Mouse (Mus musculus) kidney, adult 18-20 months (tissue): ENCODE measurements around the gene Vmn2r3.
"Not testable (repeated sequence)": the region's sequence is repeated elsewhere in the genome, so short reads cannot be mapped to it uniquely, and the experiment has no call there.

Experiments used
- DNase-seq: peaks from one replicate; pipeline ENCODE4 v3.0.0; 2021

The Vmn2r3 gene

GRCm38 (mm10) chr3:64289609-64290008 lies at the start of gene Vmn2r3:
Gene Vmn2r3 (minus strand): TSS chr3:64289709.
- no peak for DNase-seq

- DNase-seq: no peak
These were observed 43.0 kb upstream of the Vmn2r3 start for GRCm38 (mm10) chr3:64332548-64332947.

GRCm38 (mm10) chr3:64321824-64322223 lies 32.3 kb upstream of the Vmn2r3 start:
- no peak for DNase-seq

GRCm38 (mm10) chr3:64306799-64307198 lies 17.3 kb upstream of the Vmn2r3 start:
- no peak for DNase-seq

- DNase-seq: no peak
These were observed 23.8 kb downstream of the Vmn2r3 start for GRCm38 (mm10) chr3:64265762-64266112.

GRCm38 (mm10) chr3:64265056-64265761 lies 24.3 kb downstream of the Vmn2r3 start:
- DNase-seq: not testable (repeated sequence)

- no peak for DNase-seq
These were observed 29.9 kb downstream of the Vmn2r3 start for GRCm38 (mm10) chr3:64259582-64259981.

- no peak for DNase-seq
These were observed 37.9 kb downstream of the Vmn2r3 start for GRCm38 (mm10) chr3:64251646-64252045.

- DNase-seq: not testable (repeated sequence)
These were observed 39.0 kb downstream of the Vmn2r3 start for GRCm38 (mm10) chr3:64250461-64250860.

GRCm38 (mm10) chr3:64235459-64235858 lies 54.0 kb downstream of the Vmn2r3 start:
- DNase-seq: not testable (repeated sequence)

GRCm38 (mm10) chr3:64233655-64234054 lies 55.9 kb downstream of the Vmn2r3 start:
- not testable (repeated sequence) for DNase-seq

GRCm38 (mm10) chr3:64227243-64227642 lies 62.3 kb downstream of the Vmn2r3 start:
- no peak for DNase-seq
